Mouse (Mus musculus) macrophage (primary cell): ENCODE results near the gene Fam222a. TPM values are rescaled to one million over a fixed set of nuclear protein-coding genes. Genes with fewer than 3 reads are reported as not detected.

Experiments
- H3K27ac ChIP-seq: fragments of 350-480 bp; formaldehyde crosslinking; 2 replicates; pipeline ENCODE4 v1.9.0; 2021
- H3K36me3 ChIP-seq: fragments of 350-480 bp; formaldehyde crosslinking; 2 replicates; pipeline ENCODE4 v1.9.0; 2021; ENCODE audit errors: inconsistent target
- H3K4me3 ChIP-seq: fragments of 350-480 bp; formaldehyde crosslinking; 2 replicates; pipeline ENCODE4 v1.9.0; 2021; ENCODE audit errors: inconsistent target
- H3K79me2 ChIP-seq: fragments of 350-480 bp; formaldehyde crosslinking; 2 replicates; pipeline ENCODE4 v1.9.0; 2021; ENCODE audit errors: inconsistent target
- WGBS: methylation state at CpG from one replicate; pipeline ENCODE4 v1.1.7; 2026; ENCODE audit warnings: inconsistent platforms; ENCODE audit not compliant: missing documents; 5-methylcytosine and 5-hydroxymethylcytosine counted together
- polyA plus RNA-seq: library from polyadenylated mRNA; stranded (reverse); fragments of 250-400 nt; gene quantifications from 3 replicates; pipeline ENCODE4 v1.2.4, GENCODE M21; 2018; ENCODE audit warnings: inconsistent platforms

The Fam222a gene
- polyA plus RNA-seq, 1 experiment from 2014 or later = 0.96 TPM

DNA sequence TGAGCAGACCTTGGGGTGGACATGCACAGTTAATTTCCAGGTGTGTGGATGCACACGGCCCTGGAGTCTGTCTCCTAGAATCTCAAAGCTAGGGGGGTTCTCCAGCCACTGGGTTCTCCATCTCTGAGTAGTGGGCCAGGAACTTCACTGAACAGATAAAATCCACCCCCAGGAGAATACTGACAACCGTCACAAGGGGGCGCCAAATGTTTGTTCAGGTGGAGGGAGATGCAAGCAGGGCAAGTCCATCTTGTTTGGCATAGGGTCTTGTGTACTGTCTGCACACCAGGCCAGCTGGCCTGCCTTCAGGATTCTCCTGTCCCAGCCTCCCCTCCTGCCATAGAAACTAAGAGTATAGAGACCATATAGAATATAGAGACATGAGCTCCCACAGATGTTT is 57.8 kb downstream of the Fam222a start:
- Histone ChIP-seq H3K4me3 (no peak overlapping the region), H3K36me3 (peaks cover 7% of the 10 kb centered on the region; the same call in 1 of the 2 replicates), H3K27ac (no peak overlapping the region), H3K79me2 (no peaks in the 10 kb centered on the region)
- WGBS = 21% methylated on average over 3 of the region's 3 CpGs

GRCm38 (mm10) chr5:114631336-114631735 is 63.5 kb downstream of the Fam222a start:
- WGBS = 55% methylated on average over 2 of the region's 2 CpGs
- Histone ChIP-seq H3K36me3 (peaks cover 7% of the 10 kb centered on the region; the same call in 1 of the 2 replicates), H3K27ac (no peak overlapping the region), H3K4me3 (no peak overlapping the region), H3K79me2 (no peaks in the 10 kb centered on the region)

- WGBS = 91% methylated on average over 25 of the region's 25 CpGs
- H3K79me2 ChIP-seq = no peaks in the 10 kb centered on the region
- no peak overlapping the region for H3K4me3 ChIP-seq
- H3K27ac ChIP-seq = no peak overlapping the region
- no peaks in the 10 kb centered on the region for H3K36me3 ChIP-seq
These were observed 68.3 kb downstream of the Fam222a start for GRCm38 (mm10) chr5:114636091-114636490.

GRCm38 (mm10) chr5:114638769-114639644 is 71.2 kb downstream of the Fam222a start:
- Histone ChIP-seq H3K27ac (no peak overlapping the region), H3K36me3 (no peaks in the 10 kb centered on the region), H3K79me2 (no peaks in the 10 kb centered on the region), H3K4me3 (no peak overlapping the region)
- 10% methylated on average over 22 of the region's 22 CpGs for WGBS

DNA sequence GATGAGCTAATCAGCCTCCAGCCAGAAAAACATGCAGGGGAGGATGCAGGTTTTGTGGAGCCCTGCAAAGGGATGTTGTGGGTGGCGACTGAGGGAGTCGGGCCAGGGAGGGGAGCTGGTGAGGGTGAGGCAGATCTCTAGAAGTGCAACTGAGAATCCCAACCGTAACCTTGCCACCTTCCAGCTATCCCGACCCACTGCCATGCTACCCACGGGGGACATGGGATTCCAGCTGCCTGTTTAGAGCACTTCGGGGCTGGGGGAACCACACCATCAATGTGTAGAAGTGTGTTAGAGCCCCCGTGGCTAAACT is 71.8 kb downstream of the Fam222a start:
- no peak overlapping the region for H3K4me3 ChIP-seq
- H3K27ac ChIP-seq = no peak overlapping the region
- WGBS = 43% methylated on average over 5 of the region's 7 CpGs

GRCm38 (mm10) chr5:114640809-114641208 is 73.0 kb downstream of the Fam222a start:
- Histone ChIP-seq H3K4me3 (no peak overlapping the region), H3K27ac (no peak overlapping the region), H3K79me2 (no peaks in the 10 kb centered on the region), H3K36me3 (no peaks in the 10 kb centered on the region)
- WGBS = 90% methylated on average over 10 of the region's 10 CpGs

More for the DNA sequence above, 71.8 kb downstream of the Fam222a start:
- no peaks in the 10 kb centered on the region for H3K36me3 ChIP-seq
- H3K79me2 ChIP-seq = no peaks in the 10 kb centered on the region

GRCm38 (mm10) chr5:114644918-114645317 is 77.1 kb downstream of the Fam222a start:
- Histone ChIP-seq H3K4me3 (no peak overlapping the region), H3K27ac (no peak overlapping the region), H3K79me2 (no peaks in the 10 kb centered on the region), H3K36me3 (no peaks in the 10 kb centered on the region)
- 40% methylated on average over 6 of the region's 6 CpGs for WGBS

- no peak overlapping the region for H3K27ac ChIP-seq
These were observed 78.1 kb downstream of the Fam222a start for GRCm38 (mm10) chr5:114645916-114646315.

DNA sequence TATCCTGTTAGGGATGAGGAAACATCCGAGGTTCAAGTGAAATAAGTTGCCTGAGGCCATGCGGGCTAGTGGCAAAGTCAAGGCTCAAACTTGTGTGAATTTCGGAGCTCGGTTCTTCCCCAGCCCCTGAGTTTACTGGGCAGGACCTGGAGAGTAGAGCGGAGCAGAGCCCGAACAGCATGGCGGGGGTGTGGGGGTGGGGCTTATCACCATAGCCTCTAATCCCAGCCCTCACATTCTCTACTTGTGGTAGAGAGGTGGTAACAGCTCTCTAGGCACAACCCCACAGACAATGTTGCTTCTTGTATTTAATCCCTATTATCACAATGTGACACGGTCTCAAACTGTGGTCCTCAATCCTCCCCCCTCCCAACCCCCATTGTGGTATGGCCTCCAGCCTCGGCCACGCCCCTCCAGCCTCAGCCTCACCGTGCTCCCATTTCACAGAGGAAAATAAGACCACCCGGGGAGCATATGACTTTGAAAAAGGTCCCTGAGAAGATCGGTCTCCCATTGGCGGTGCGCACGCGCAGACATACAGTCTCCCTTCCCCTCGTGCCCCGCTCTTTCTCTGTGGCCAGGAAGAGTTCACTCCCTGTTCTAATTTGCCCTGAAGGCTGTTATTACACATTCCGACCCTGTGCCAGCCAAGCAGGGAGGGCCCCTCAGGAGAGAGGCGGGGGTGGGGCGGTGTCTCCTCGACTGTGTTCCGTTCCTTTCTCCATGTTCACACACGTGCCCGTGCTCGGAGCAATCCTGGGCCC is 79.6 kb downstream of the Fam222a start:
- Histone ChIP-seq H3K4me3 (no peak overlapping the region), H3K79me2 (no peaks in the 10 kb centered on the region), H3K36me3 (no peaks in the 10 kb centered on the region), H3K27ac (no peak overlapping the region)
- 25% methylated on average over 27 of the region's 27 CpGs for WGBS

More at GRCm38 (mm10) chr5:114645916-114646315, 78.1 kb downstream of the Fam222a start:
- H3K36me3 ChIP-seq = no peaks in the 10 kb centered on the region
- no peak overlapping the region for H3K4me3 ChIP-seq
- WGBS = 96% methylated on average over 5 of the region's 5 CpGs
- H3K79me2 ChIP-seq = no peaks in the 10 kb centered on the region

DNA sequence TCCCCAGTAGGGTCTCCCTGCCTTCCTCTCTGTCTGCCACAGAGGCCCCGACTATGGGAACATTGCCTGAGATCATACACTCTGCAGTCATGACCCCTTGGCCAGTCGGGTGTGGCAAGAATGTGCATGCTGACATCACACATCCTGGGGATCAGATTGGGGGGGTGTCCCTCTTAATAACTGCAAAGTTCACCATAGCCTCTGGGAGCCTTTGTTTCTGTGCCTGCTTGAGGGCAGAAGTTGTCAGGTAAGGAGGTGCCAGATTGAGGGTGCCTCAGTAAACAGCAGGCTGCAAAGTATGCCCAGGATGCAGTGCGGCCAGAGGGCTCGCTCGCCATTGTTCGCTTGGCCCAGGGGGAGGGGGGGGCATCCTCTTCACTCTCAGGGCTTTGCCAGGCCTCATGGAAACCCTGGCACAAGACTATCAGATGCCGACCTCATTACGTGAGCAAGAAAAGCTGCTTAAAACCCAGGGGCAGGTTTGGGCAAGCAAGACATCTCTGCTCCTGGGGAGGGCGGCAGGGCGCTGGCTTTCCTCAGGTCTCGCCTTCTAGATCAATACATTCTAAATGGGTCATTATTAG is 81.0 kb downstream of the Fam222a start:
- 93% methylated on average over 11 of the region's 11 CpGs for WGBS
- no peaks in the 10 kb centered on the region for H3K79me2 ChIP-seq
- no peaks in the 10 kb centered on the region for H3K36me3 ChIP-seq
- no peak overlapping the region for H3K4me3 ChIP-seq
- H3K27ac ChIP-seq = no peak overlapping the region

DNA sequence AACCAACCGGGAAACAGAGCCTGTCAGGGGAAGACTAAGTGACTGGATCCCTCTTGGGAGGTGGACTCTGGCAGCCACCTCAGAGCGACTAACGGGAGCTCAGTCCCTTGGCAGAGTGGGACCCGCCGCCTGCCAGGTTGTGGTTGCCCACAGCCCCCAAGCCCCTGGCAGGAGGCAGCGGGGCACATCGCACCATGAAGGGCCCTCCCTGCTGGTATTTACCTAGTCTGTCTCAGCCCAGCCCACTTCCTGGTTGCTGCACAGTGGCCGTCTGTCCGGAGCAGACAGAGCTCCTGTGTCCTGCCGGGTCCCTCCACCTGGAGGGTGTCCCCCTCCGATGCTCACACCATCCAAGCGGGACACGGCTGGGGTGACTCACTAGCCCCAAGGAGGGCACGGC is 83.2 kb downstream of the Fam222a start:
- WGBS = 48% methylated on average over 13 of the region's 14 CpGs
- no peak overlapping the region for H3K4me3 ChIP-seq
- no peaks in the 10 kb centered on the region for H3K36me3 ChIP-seq
- H3K27ac ChIP-seq = no peak overlapping the region
- H3K79me2 ChIP-seq = no peaks in the 10 kb centered on the region

- Histone ChIP-seq H3K4me3 (no peak overlapping the region), H3K27ac (no peak overlapping the region), H3K79me2 (no peaks in the 10 kb centered on the region), H3K36me3 (no peaks in the 10 kb centered on the region)
- 53% methylated on average over 3 of the region's 3 CpGs for WGBS
These were observed 83.6 kb downstream of the Fam222a start for GRCm38 (mm10) chr5:114651449-114651848.

DNA sequence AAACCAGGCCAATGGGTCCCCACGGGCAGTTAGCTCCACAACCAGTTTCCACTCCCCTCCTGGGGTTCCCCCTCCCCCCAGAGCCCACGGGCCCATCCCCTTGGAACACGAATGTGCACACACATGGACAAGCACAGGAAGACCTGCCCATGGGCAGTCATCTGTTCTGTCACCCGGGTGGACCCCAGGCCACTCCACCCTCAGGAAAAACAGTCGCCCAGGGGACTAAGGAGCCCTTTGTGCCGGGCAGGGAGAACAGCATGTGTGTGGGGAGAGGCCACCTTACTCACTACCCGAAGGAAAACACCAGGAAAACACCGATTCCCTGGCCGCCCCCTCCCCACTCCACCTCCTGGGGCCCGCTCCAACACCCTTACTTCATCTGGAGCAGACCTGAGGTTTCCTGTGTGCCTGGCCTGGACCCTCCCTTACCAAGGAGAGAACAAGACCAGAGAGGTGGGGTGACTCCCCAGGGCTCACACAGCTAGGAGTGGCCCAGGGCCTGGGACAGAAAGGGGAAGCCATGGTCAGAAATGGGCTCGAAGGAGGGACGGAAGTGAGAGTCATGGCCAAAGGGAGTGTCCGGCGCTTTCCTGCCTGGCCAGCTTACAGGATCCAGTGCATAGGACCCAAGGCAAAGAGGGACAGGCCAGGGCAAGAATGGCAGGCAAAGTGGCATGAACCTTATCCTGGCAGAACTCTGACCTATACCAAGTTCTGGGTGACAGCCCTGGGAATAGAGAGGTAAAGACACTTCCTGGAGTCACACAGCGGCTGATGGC is 86.0 kb downstream of the Fam222a start:
- H3K36me3 ChIP-seq = no peaks in the 10 kb centered on the region
- H3K79me2 ChIP-seq = no peaks in the 10 kb centered on the region
- peak overlapping the region; percentile 42 for H3K27ac ChIP-seq
- 68% methylated on average over 9 of the region's 15 CpGs for WGBS
- no peak overlapping the region for H3K4me3 ChIP-seq

DNA sequence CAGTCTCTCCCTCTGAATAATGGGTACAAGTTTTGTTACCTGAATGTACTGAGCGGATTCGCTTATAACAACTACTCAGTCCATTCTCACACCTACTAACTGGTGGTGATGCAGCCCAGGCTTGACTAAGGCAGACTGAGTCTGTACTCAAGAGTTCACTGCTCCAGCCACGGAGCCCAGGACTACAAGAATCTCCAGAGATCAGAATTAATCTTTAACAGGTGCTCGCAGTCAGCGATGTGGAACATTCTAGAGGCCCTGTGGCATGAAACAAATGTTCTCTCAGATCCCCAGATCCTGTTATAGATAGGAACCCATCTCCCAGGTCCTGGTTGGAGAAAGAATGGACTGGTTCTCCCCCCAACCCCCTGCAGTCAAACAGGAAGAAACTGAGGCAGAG is 87.9 kb downstream of the Fam222a start:
- 93% methylated on average over 5 of the region's 5 CpGs for WGBS
- Histone ChIP-seq H3K27ac (no peak overlapping the region), H3K79me2 (no peaks in the 10 kb centered on the region), H3K36me3 (no peaks in the 10 kb centered on the region), H3K4me3 (no peak overlapping the region)
